Mouse (Mus musculus): ENCODE measurements around the gene Ubl4a. TPM values are rescaled to one million over a fixed set of nuclear protein-coding genes. Genes with fewer than 3 reads are reported as not detected.
A peak's percentile ranks its signal among the peaks of the same experiment; 100 is the strongest.
"Not testable (repeated sequence)": the region's sequence is repeated elsewhere in the genome, so short reads cannot be mapped to it uniquely, and the experiment has no call there.

Gene Ubl4a
- 48.6 and 54.3 TPM in 2 replicates for polyA plus RNA-seq (2012; ENCODE audit: insufficient read depth, insufficient read length, missing spikeins)

DNA sequence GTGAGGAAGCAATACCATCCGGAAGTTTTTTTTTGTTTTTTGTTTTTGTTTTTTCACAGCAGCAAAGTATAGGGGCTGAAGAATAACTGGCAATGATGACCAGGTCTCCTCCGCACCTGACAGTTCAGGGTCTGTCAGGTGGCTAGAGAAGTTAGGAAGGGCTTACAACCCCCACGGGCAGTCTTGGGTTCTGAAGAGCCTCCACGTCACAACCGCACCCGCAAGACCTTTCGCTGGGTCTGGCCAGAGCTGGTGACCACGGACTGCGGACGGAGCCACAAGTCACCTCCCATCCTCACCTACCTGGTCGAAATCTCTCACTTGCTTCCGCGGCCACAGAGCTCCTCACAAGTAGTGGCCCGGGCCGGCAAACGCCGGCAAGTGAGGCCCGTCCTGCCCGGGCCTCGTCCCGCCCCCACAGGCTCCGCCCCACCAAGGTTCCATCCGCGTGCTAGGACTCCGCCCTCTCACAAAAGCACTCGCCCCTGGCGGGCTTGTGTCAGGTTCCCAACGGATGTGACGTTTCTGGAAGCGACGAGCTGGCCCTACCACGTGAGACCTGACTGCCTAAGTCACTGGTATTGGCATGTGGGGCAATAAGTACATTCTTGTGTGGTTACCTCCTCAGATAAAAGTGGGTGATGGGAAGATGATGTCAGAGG, at the start of gene Ubl4a, which contains the start of gene Slc10a3:
Gene Ubl4a (minus strand): TSS at position 331 of the 662 bp plus-strand sequence.
Gene Slc10a3 (minus strand): TSS at position 462 of the 662 bp plus-strand sequence.
- Histone ChIP-seq H3K4me1 (ENCODE audit: control insufficient read depth, insufficient read depth, insufficient read length, low read length) (no peaks in the 10 kb centered on the region), H3K27ac (replicated peaks; ENCODE audit: low read depth, low read length) (peak within 1 kb of the TSS; percentile 34; the same call in 1 of the 2 replicates)

DNA sequence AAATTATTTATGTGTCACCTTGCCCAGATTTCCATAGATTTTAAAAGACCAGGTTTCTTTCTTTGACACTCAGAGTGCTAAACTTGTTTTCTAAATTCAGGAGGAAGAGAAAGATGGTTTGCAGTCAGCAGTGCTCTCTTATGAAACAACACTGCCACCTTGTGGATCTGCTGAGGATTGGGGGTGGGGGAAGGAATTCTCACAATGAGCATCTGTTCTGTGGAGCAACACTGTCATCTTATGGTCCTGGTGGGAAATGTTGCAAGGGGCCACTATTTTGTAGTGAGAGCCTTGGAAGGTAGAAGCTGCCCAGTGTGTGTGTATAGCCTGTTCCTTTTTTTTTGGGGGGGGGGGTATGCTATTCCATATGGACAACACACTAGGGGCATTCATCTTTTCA, 40.4 kb upstream of the Ubl4a start:
- H3K4me3 ChIP-seq (ENCODE audit: insufficient read depth, low read depth, low read length), result no peak overlapping the region
- no peaks in the 10 kb centered on the region for H3K4me1 ChIP-seq (ENCODE audit: control insufficient read depth, insufficient read depth, insufficient read length, low read length)
- no peak overlapping the region for H3K27ac ChIP-seq (replicated peaks; ENCODE audit: low read depth, low read length)

More for the DNA sequence above, at the start of gene Ubl4a, which contains the start of gene Slc10a3:
- peak within 1 kb of the TSS; percentile 92 for H3K4me3 ChIP-seq (ENCODE audit: insufficient read depth, low read depth, low read length)

DNA sequence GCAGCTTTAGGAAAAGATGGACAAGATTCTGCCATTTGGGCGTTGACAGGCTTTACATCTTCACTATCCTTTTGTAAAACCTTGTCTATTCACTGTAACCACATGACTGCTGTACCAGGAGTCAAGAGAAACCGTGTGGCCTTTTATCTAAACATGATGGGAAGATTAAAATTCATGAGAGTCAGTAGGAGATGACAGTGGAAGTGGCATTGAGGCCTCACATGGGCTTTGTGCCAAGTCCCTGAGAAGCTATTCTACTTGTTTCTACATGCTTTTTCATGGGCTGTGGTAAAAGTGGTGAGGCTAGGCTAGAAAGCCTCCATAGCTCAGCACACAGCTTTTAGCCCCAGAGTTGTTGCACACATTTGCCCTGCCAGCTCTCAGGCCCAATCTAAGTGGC, 35.3 kb upstream of the Ubl4a start:
- no peak overlapping the region for H3K27ac ChIP-seq (replicated peaks; ENCODE audit: low read depth, low read length)
- no peak overlapping the region for H3K4me3 ChIP-seq (ENCODE audit: insufficient read depth, low read depth, low read length)
- H3K4me1 ChIP-seq (ENCODE audit: control insufficient read depth, insufficient read depth, insufficient read length, low read length), result no peaks in the 10 kb centered on the region

DNA sequence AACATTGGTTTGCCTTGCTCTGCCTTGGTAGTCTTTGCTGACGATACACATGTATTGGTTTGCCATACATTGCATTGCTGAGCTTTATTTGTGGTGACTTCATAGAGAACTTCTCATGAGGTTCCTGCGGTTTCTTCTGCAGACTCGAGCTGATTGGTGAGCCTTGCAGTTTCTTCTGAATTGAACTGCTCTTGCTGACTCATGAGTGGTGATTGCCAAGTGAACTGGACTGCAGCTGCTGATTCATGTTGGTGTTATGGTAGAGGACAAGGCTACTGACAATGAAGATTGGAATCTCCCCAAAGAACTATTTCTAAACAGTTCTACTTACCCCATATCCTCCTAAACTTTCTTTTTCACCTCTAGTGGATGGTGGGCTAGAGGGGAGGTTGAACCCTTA, 27.1 kb upstream of the Ubl4a start:
- Histone ChIP-seq H3K27ac (replicated peaks; ENCODE audit: low read depth, low read length) (no peak overlapping the region), H3K4me3 (ENCODE audit: insufficient read depth, low read depth, low read length) (no peak overlapping the region), H3K4me1 (ENCODE audit: control insufficient read depth, insufficient read depth, insufficient read length, low read length) (no peaks in the 10 kb centered on the region)

- H3K27ac ChIP-seq (replicated peaks; ENCODE audit: low read depth, low read length), result peak within 1 kb of the TSS; percentile 90
- peak within 1 kb of the TSS; percentile 71 for H3K4me3 ChIP-seq (ENCODE audit: insufficient read depth, low read depth, low read length)
Measured at GRCm38 (mm10) chrX:74392535-74393443, 19.8 kb upstream of the Ubl4a start, which contains the start of the genes Fam3a and Ikbkg. Gene Fam3a, minus strand, starts transcription at chrX:74393272. Gene Ikbkg, plus strand, starts transcription at chrX:74393290.

GRCm38 (mm10) chrX:74388153-74388552, 15.1 kb upstream of the Ubl4a start:
- Histone ChIP-seq H3K4me3 (ENCODE audit: insufficient read depth, low read depth, low read length) (no peak overlapping the region), H3K4me1 (ENCODE audit: control insufficient read depth, insufficient read depth, insufficient read length, low read length) (peaks cover 3% of the 10 kb centered on the region; the same call in 1 of the 2 replicates), H3K27ac (replicated peaks; ENCODE audit: low read depth, low read length) (no peak overlapping the region)

More at GRCm38 (mm10) chrX:74392535-74393443, 19.8 kb upstream of the Ubl4a start, which contains the start of the genes Fam3a and Ikbkg:
- H3K4me1 ChIP-seq (ENCODE audit: control insufficient read depth, insufficient read depth, insufficient read length, low read length), result peaks cover 3% of the 10 kb centered on the region; the same call in 1 of the 2 replicates

DNA sequence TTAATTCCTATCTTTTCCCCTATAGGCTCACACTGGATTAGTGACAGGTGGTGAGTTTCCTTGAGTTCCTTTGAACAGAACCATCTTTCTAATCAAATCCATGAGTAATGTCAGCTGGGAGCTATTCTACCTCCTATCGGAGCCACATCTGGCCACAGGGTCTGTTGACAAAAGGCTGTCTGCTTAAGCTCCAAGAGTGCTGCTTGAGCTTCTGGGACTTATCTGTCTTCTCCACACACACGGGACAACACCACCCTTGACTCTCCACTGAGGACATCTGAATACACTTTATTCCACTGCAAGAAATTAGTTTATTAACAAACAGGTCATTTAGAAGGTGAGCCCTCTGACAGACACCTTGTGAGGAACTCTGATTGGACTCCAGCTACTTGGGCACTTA, 11.4 kb upstream of the Ubl4a start:
- Histone ChIP-seq H3K4me3 (ENCODE audit: insufficient read depth, low read depth, low read length) (no peak overlapping the region), H3K27ac (replicated peaks; ENCODE audit: low read depth, low read length) (no peak overlapping the region), H3K4me1 (ENCODE audit: control insufficient read depth, insufficient read depth, insufficient read length, low read length) (no peaks in the 10 kb centered on the region)

- H3K4me1 ChIP-seq (ENCODE audit: control insufficient read depth, insufficient read depth, insufficient read length, low read length), result no peaks in the 10 kb centered on the region; the same call in 1 of the 2 replicates
- peak overlapping the region; percentile 62 for H3K27ac ChIP-seq (replicated peaks; ENCODE audit: low read depth, low read length)
- H3K4me3 ChIP-seq (ENCODE audit: insufficient read depth, low read depth, low read length), result peak overlapping the region; percentile 79
Measured at GRCm38 (mm10) chrX:74368209-74368909, 4.7 kb downstream of the Ubl4a start.

GRCm38 (mm10) chrX:74367512-74367911, 5.5 kb downstream of the Ubl4a start:
- Histone ChIP-seq H3K4me1 (ENCODE audit: control insufficient read depth, insufficient read depth, insufficient read length, low read length) (no peaks in the 10 kb centered on the region; the same call in 1 of the 2 replicates), H3K27ac (replicated peaks; ENCODE audit: low read depth, low read length) (0 out of 2 replicates have a peak overlapping the region, but pooled peaks have one; percentile 59), H3K4me3 (ENCODE audit: insufficient read depth, low read depth, low read length) (peak overlapping the region; percentile 79)

- Histone ChIP-seq H3K4me1 (ENCODE audit: control insufficient read depth, insufficient read depth, insufficient read length, low read length) (no peaks in the 10 kb centered on the region), H3K27ac (replicated peaks; ENCODE audit: low read depth, low read length) (no peak overlapping the region), H3K4me3 (ENCODE audit: insufficient read depth, low read depth, low read length) (no peak overlapping the region)
Measured at GRCm38 (mm10) chrX:74359171-74359570, 13.8 kb downstream of the Ubl4a start.

DNA sequence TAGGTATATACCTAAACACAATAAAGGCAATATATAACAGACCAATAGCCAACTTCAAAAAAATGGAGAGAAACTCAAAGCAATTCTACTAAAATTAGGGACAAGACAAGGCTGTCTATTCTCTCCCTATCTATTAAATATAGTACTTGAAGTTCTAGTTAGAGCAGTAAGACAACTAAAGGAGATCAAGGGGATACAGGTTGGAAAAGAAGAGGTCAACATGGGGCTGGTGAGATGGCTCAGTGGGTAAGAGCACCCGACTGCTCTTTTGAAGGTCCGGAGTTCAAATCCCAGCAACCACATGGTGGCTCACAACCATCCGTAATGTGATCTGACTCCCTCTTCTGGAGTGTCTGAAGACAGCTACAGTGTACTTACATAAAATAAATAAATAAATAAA, 15.9 kb downstream of the Ubl4a start:
- not testable (repeated sequence) for H3K27ac ChIP-seq (replicated peaks; ENCODE audit: low read depth, low read length); H3K4me3 ChIP-seq (ENCODE audit: insufficient read depth, low read depth, low read length); H3K4me1 ChIP-seq (ENCODE audit: control insufficient read depth, insufficient read depth, insufficient read length, low read length)

- Histone ChIP-seq H3K4me1 (ENCODE audit: control insufficient read depth, insufficient read depth, insufficient read length, low read length) (no peaks in the 10 kb centered on the region), H3K4me3 (ENCODE audit: insufficient read depth, low read depth, low read length) (peak within 1 kb of the TSS; percentile 72), H3K27ac (replicated peaks; ENCODE audit: low read depth, low read length) (peak within 1 kb of the TSS; percentile 37; the same call in 1 of the 2 replicates)
Measured at GRCm38 (mm10) chrX:74353467-74353770, 19.6 kb downstream of the Ubl4a start, which contains the start of gene Lage3. Gene Lage3, minus strand, starts transcription at chrX:74353618.

- H3K27ac ChIP-seq (replicated peaks; ENCODE audit: low read depth, low read length), result peak overlapping the region; percentile 37; the same call in 1 of the 2 replicates
- peak overlapping the region; percentile 72 for H3K4me3 ChIP-seq (ENCODE audit: insufficient read depth, low read depth, low read length)
- no peaks in the 10 kb centered on the region for H3K4me1 ChIP-seq (ENCODE audit: control insufficient read depth, insufficient read depth, insufficient read length, low read length)
Measured at GRCm38 (mm10) chrX:74352645-74353466, 20.2 kb downstream of the Ubl4a start.
